Mouse (Mus musculus) embryo, embryonic 10 days (tissue): ENCODE results near the gene Fkbp5.
"Not testable (repeated sequence)": the region's sequence is repeated elsewhere in the genome, so short reads cannot be mapped to it uniquely, and the experiment has no call there.

ENCODE experiments used
- DNase-seq: peaks from one replicate; pipeline ENCODE4 v3.0.0-alpha.2; 2015; ENCODE audit warnings: low spot score

The Fkbp5 gene

GRCm38 (mm10) chr17:28371941-28372340, 145.4 kb downstream of the Fkbp5 start:
- no peak for DNase-seq

GRCm38 (mm10) chr17:28371286-28371685, 146.0 kb downstream of the Fkbp5 start:
- DNase-seq = no peak

- no peak for DNase-seq
Measured at GRCm38 (mm10) chr17:28369056-28369455, 148.3 kb downstream of the Fkbp5 start.

GRCm38 (mm10) chr17:28368449-28368848, 148.9 kb downstream of the Fkbp5 start:
- peak; percentile 83 for DNase-seq

DNA sequence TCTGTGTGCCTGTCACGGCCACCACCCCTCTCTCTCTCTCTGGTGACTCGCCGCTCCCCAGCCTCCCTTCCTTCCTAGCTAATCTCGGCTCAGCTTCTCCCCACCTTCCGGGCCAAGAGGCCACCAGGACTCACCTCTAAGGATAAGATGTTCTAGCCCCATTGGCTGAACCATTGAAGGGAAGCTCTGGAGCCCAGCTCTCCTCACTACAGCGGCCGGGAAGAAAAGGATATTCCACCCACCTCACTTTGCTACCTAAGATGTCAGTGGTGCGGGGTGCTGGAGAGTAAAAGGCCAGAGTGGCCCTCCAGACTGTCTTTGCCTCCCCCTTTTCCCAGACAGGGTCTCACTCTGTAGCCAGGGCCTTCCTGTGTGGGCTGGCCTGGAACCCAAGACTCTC, 152.2 kb downstream of the Fkbp5 start, which contains the start of gene Tulp1:
TSS of gene Tulp1 (minus strand) at position 101 of the 400 bp plus-strand sequence.
- DNase-seq = no peak

- no peak for DNase-seq
Measured at GRCm38 (mm10) chr17:28363507-28363906, 153.8 kb downstream of the Fkbp5 start.

- DNase-seq = peak; percentile 44
Measured at GRCm38 (mm10) chr17:28362653-28363292, 154.6 kb downstream of the Fkbp5 start.

GRCm38 (mm10) chr17:28361921-28362652, 155.2 kb downstream of the Fkbp5 start:
- no peak for DNase-seq

DNA sequence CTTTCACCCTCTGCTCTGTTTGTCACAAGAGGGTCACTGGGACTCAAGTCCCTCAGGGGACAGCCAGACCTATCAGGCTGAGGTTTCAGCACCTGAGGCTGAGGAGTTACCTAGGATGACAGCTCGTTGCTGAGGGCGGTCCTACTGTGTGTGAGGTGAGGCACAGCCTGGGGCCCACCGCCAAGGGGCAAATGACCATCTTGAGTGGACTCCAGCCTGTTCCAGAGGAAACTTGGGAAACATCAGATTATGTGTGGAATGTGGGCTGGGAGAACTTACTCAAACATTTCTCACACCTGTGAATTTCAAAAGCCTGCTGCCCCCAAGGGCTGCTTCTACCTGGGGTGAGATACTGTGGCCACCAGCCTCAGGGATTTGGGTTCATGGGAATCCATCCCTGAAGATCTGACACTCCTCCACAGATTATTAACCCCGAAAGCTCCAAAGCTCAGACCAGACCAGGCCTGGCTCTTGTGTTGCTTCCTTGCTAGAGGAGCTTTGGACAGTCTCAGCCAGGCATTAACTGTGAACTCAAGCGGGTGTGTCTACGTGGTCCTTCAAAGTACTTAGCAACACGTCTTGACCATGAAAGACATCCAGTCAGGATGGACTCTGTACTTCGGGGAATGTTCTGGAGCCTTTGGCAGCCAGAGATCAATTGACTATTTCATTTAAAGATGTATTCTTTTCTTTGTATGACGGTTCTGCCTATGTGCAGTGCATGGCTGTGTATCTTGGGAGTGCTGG, 156.6 kb downstream of the Fkbp5 start:
- no peak for DNase-seq

- DNase-seq = not testable (repeated sequence)
Measured at GRCm38 (mm10) chr17:28358576-28359261, 158.6 kb downstream of the Fkbp5 start.

GRCm38 (mm10) chr17:28355871-28356270, 161.5 kb downstream of the Fkbp5 start:
- DNase-seq = no peak

DNA sequence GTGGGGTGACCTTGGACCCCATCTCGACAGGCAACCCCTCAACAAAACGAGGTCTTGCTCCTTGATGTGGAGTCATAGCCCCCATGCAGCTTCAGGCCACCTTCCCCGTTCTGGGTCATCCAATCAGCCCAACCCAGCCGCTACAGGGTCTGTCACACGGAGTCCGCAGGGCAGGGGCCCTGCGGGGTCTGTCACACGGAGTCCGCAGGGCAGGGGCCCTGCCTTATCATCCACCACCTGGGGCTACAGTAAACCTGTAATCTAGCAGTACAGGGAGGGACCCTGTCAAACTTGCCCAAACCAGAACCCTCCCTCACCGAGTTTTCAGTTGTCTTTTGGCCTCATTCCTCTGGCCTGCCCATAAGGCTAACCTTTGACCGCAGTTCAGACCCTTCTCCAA, 165.3 kb downstream of the Fkbp5 start:
- DNase-seq = peak; percentile 53

- peak; percentile 38 for DNase-seq
Measured at GRCm38 (mm10) chr17:28351353-28351890, 165.9 kb downstream of the Fkbp5 start.

DNA sequence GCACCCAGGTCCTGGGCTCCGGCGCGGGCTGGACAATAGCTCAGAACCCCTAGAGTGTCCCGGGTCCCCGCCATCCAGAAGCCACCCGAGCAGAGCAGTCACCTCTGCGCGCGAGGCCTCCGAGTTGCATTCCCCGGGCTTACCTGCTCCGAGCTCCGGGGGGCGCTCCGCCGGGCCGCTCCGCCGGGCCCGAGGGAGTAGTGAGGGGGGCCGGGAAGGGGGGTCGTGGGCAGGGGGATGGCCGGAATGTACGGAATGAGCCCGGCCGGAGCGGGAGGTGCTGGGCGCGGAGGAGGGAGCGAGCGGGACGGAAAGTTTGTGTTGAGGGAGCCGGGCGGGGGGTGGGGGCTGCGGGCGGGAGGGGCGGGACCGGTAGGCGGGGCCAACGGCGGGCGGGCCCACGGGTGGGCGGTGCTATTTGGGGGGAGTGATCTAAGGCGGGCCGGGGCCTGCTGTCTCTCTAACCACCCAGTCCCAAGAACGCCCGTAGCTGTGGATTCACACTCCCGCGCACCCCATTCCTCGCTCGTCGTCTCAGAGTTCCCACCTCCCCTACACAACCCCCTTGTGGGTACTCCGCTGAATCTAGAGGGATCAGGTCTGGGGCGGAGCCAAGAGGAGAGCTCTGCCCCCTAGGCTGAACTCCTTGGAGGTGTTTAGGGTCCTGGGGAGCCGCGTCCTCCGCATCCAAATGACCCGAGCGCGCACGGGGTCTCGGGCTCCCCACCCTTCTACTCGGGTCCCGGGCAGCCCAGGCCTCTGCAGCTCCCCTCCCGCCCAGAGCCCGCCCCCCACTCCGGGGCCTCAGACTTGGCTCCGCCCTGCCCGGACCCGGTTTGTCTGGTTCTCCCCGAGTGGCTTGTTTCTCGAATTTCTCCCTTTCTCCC, 166.6 kb downstream of the Fkbp5 start, which contains the start of gene Tead3:
TSS of gene Tead3 (minus strand) at position 352 of the 887 bp plus-strand sequence.
- peak; percentile 84 for DNase-seq

DNA sequence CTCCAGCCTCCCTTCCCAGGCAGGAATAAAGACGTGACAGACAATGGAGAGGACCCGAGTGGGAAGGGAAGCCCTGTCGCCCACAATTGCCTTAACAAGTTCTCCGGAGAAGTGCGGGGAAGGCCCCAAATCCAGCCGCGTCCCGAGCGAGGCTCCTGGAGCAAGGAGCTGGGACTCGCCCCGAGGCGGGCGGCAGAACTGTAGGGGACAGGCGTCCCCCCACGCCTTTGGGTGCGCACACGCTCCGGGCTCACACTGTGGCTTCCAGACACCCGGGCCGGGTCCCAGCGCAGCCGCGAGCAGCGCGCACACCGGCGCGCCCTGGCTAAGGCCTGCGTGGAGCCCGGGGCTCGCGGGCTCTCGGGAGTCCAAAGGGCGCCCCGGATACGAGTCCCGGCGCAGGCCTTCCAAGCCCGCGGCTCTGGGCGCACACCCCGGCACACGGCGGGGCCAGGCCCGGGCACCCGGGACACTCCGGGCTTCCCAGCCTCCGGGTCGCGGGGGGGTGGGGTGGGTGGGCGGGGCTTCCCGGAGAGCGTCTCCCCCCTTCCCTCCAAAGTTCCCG, 167.3 kb downstream of the Fkbp5 start:
- peak; percentile 41 for DNase-seq

DNA sequence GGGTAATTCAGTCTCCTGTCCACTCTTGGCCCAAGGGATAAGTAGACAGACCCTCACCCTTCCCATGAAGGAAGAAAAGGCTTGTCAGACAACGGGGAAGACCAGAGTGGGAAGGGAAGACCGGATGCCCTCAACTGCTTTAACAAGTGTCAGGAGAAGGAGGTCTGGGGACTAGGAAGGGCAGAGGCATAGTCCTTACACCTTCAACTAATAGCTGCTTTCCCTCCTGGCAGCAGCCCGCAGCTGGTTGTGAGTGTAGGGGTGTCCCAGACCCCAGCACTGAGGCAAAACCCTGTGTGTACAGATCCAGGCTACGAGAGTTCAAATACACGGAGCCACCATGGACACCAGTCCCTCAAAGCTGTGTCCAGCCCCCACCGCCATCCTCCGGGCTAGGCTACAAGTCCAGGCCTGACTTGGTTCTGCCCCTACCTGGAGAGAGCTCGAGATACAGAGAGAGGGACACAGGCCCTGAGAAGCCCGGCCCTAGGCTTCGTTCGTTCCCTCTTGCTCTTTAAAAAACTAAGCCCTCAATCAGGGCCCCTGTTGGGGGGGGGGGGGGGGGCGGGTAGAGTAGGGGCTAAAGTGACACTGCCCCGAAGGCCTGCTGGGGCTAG, 168.0 kb downstream of the Fkbp5 start:
- DNase-seq = peak; percentile 31
